Mouse (Mus musculus): ENCODE data around the gene Eif3g. TPM values are rescaled to one million over a fixed set of nuclear protein-coding genes. Genes with fewer than 3 reads are reported as not detected.

Gene Eif3g
- total RNA-seq, 2 experiments from 2014 or later = 120 to 127 TPM

- DNase-seq = peak; percentile 95
Measured at GRCm38 (mm10) chr9:20887704-20888385, 10.6 kb downstream of the Eif3g start, which contains the start of gene Ppan. Gene Ppan, plus strand, starts transcription at chr9:20888175.

GRCm38 (mm10) chr9:20887191-20887590 lies 11.2 kb downstream of the Eif3g start:
- no peak for DNase-seq

- no peak for DNase-seq
Measured at GRCm38 (mm10) chr9:20886563-20886962, 11.9 kb downstream of the Eif3g start.

GRCm38 (mm10) chr9:20879097-20879792 lies 19.2 kb downstream of the Eif3g start, which contains the start of gene Angptl6:
Gene Angptl6, minus strand, starts transcription at chr9:20879727.
- no peak for DNase-seq

GRCm38 (mm10) chr9:20878710-20879065 lies 19.7 kb downstream of the Eif3g start:
- no peak for DNase-seq

- DNase-seq = peak; percentile 99 to 100
Measured at GRCm38 (mm10) chr9:20878041-20878709, 20.2 kb downstream of the Eif3g start.

- no peak for DNase-seq
Measured at GRCm38 (mm10) chr9:20877118-20878040, 21.0 kb downstream of the Eif3g start.

- DNase-seq = no peak
Measured at GRCm38 (mm10) chr9:20876318-20877117, 21.9 kb downstream of the Eif3g start.

- DNase-seq = no peak
Measured at GRCm38 (mm10) chr9:20875021-20875790, 23.2 kb downstream of the Eif3g start.

- no peak for DNase-seq
Measured at GRCm38 (mm10) chr9:20873521-20873920, 24.9 kb downstream of the Eif3g start.

GRCm38 (mm10) chr9:20872991-20873390 lies 25.4 kb downstream of the Eif3g start:
- no peak for DNase-seq

- no peak for DNase-seq
Measured at GRCm38 (mm10) chr9:20870211-20871173, 27.9 kb downstream of the Eif3g start.

- DNase-seq = no peak
Measured at GRCm38 (mm10) chr9:20869246-20869645, 29.2 kb downstream of the Eif3g start.

- peak; percentile 76 to 79 for DNase-seq
Measured at GRCm38 (mm10) chr9:20868448-20869001, 29.9 kb downstream of the Eif3g start, which contains the start of gene A230050P20Rik. Gene A230050P20Rik, plus strand, starts transcription at chr9:20868642.

- DNase-seq = no peak
Measured at GRCm38 (mm10) chr9:20866879-20867278, 31.5 kb downstream of the Eif3g start.

GRCm38 (mm10) chr9:20862225-20862624 lies 36.2 kb downstream of the Eif3g start:
- DNase-seq = no peak

GRCm38 (mm10) chr9:20861821-20862220 lies 36.6 kb downstream of the Eif3g start:
- no peak for DNase-seq

- DNase-seq = no peak
Measured at GRCm38 (mm10) chr9:20859926-20860325, 38.5 kb downstream of the Eif3g start.

- DNase-seq = no peak
Measured at GRCm38 (mm10) chr9:20857131-20857530, 41.3 kb downstream of the Eif3g start.

Measured in layer of hippocampus, postnatal 36 days (tissue).